Mouse (Mus musculus) midbrain, embryonic 13.5 days (tissue): ENCODE measurements around the gene Fndc9. TPM values are rescaled to one million over a fixed set of nuclear protein-coding genes. Genes with fewer than 3 reads are reported as not detected.
A peak's percentile ranks its signal among the peaks of the same experiment; 100 is the strongest.

ENCODE experiments used
- ATAC-seq: fragments of 200-750 bp; cut with Nextera tagmentation; 2 replicates; pipeline ENCODE4 v1.8.0; 2017; ENCODE audit warnings: mild to moderate bottlenecking, moderate TSS enrichment, moderate library complexity
- H3K27ac ChIP-seq: fragments of 300-500 bp; sonication (generic); 2 replicates; pipeline ENCODE4 v1.5.1; 2015; ENCODE audit warnings: inconsistent platforms, mild to moderate bottlenecking, moderate library complexity
- H3K27me3 ChIP-seq: fragments of 300-500 bp; sonication (generic); 2 replicates; pipeline ENCODE4 v1.6.1; 2015; ENCODE audit warnings: mild to moderate bottlenecking, inconsistent platforms
- H3K36me3 ChIP-seq: fragments of 300-500 bp; sonication (generic); 2 replicates; pipeline ENCODE4 v1.6.1; 2015; ENCODE audit warnings: mild to moderate bottlenecking, inconsistent platforms
- H3K4me1 ChIP-seq: fragments of 300-500 bp; sonication (generic); replicated peaks from 2 replicates; pipeline ENCODE4 v1.6.1; 2015; ENCODE audit warnings: inconsistent platforms
- H3K4me2 ChIP-seq: fragments of 300-500 bp; sonication (generic); replicated peaks from 2 replicates; pipeline ENCODE4 v1.6.1; 2015; ENCODE audit warnings: moderate library complexity, mild to moderate bottlenecking, inconsistent platforms
- H3K4me3 ChIP-seq: fragments of 300-500 bp; sonication (generic); replicated peaks from 2 replicates; pipeline ENCODE4 v1.5.1; 2015; ENCODE audit warnings: mild to moderate bottlenecking, inconsistent platforms
- H3K9ac ChIP-seq: fragments of 300-500 bp; sonication (generic); replicated peaks from 2 replicates; pipeline ENCODE4 v1.6.1; 2015; ENCODE audit warnings: mild to moderate bottlenecking, inconsistent platforms
- H3K9me3 ChIP-seq: fragments of 300-500 bp; sonication (generic); 2 replicates; pipeline ENCODE4 v1.6.1; 2016; ENCODE audit warnings: mild to moderate bottlenecking, inconsistent platforms
- WGBS: fragments of 180-500 bp; shearing (Covaris S2); methylation state at CpG from one replicate; pipeline ENCODE4 v1.1.7; 2015; 5-methylcytosine and 5-hydroxymethylcytosine counted together
- polyA plus RNA-seq: library from polyadenylated mRNA; unstranded; fragments of >200 nt; fragmentation: Nextera tagmentation; extraction: Ambion mirVana; gene quantifications from 2 replicates; pipeline ENCODE4 v1.2.1, GENCODE M21; 2015

Gene Fndc9
- polyA plus RNA-seq, 1 experiment from 2014 or later, result 4.6 TPM

DNA sequence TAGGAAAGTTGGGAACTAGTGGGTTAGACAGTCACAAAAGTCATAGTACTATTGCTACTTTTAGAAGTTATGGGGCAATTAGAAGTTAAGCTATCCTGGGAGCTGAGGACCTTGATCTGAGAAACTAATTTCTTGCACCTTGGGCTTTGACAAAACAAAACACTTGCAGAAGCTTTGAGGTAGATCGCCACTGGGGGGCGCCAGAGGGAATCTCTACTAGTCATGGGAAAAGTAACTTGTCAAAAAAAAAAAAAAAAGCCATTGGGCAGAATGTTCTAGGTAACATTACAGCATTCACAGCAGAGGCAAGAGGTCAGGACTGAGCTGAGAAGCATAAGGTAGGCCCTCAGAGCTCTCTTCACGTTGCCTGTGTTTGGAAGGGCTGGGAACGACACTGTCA lies 1.6 kb downstream of the Fndc9 start:
- ATAC-seq, result no peak
- no peaks in the 10 kb centered on the region for H3K27me3 ChIP-seq
- peaks cover 25% of the 10 kb centered on the region for H3K4me1 ChIP-seq
- no peaks in the 10 kb centered on the region for H3K9me3 ChIP-seq
- no peak overlapping the region for H3K27ac ChIP-seq
- H3K4me2 ChIP-seq, result no peak overlapping the region
- 47% methylated on average over 4 of the region's 4 CpGs for WGBS
- H3K4me3 ChIP-seq, result no peak overlapping the region
- H3K9ac ChIP-seq, result no peak overlapping the region
- H3K36me3 ChIP-seq, result peaks cover 64% of the 10 kb centered on the region

GRCm38 (mm10) chr11:46241150-46241673 lies 5.9 kb downstream of the Fndc9 start:
- H3K9ac ChIP-seq, result no peak overlapping the region
- 95% methylated on average over 7 of the region's 7 CpGs for WGBS
- H3K4me3 ChIP-seq, result no peak overlapping the region
- H3K4me1 ChIP-seq, result peaks cover 4% of the 10 kb centered on the region
- no peaks in the 10 kb centered on the region for H3K9me3 ChIP-seq
- no peaks in the 10 kb centered on the region for H3K27me3 ChIP-seq
- no peak for ATAC-seq
- peaks cover 83% of the 10 kb centered on the region for H3K36me3 ChIP-seq
- no peak overlapping the region for H3K27ac ChIP-seq
- H3K4me2 ChIP-seq, result no peak overlapping the region

DNA sequence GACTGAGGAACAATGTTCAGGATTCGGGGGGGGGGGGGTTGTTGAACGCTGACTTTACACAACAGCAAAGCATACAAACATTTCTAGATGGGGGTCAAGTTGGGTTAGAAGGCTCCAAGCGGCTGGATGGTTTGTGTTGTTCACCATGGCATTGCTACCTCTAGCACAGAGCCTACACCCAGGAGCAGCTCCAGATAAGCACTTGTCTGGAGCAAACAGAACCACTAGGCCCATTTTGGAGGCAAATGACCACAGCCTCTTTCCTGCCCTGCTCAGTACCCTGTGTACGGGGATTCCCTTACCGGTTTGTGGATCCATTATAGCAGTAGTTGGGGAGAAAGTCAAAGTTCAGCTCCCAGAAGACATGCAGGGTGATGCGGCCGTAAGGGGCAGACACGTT lies 6.7 kb downstream of the Fndc9 start:
- H3K27me3 ChIP-seq, result no peaks in the 10 kb centered on the region
- ATAC-seq, result no peak
- H3K9me3 ChIP-seq, result no peaks in the 10 kb centered on the region
- H3K4me1 ChIP-seq, result no peaks in the 10 kb centered on the region
- 92% methylated on average over 8 of the region's 8 CpGs for WGBS
- H3K36me3 ChIP-seq, result peaks cover 87% of the 10 kb centered on the region
- no peak overlapping the region for H3K27ac ChIP-seq
- H3K4me2 ChIP-seq, result no peak overlapping the region
- no peak overlapping the region for H3K4me3 ChIP-seq
- H3K9ac ChIP-seq, result no peak overlapping the region

DNA sequence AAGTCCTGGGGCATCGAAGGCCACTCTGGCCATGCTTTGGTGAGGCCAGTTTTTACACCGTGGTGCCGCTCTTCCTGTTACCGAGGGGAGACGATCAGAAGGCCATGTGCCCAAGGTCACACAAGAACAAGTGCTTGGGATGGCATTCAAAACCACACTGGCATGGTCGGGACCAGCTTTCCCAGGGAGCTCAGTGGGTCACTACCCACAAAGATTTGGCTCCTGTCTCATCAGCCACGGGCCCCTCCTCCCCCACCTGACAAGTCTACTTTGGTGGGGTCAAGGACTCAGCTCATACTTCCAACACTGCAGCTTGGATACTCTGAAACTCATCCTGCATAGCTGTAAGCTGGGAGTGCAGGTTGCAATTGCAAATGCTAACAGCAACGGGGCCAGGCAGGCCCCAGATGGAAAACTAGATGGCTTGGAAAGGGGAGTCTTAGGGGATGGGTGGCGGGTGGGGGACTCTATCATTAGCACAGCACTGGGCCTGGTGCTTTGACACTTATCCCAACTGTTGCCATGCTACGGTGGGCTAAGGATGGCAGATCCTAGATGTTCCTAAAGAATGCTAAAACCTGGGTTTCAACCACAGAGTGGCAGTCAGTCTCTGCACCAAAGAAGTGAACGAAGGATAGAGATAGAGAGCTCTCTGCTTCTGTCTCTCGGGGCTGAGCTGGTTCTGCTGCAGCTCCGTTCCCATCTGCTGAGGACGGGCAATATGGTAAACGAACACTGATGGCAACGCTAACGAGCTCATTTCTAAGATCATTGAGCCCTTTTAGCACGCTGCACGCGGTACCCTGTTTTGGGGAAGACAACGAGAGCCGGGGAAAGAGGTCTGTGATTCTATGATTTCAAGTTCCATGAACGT lies 9.6 kb downstream of the Fndc9 start:
- Histone ChIP-seq H3K4me1 (no peaks in the 10 kb centered on the region), H3K4me2 (no peak overlapping the region), H3K36me3 (peaks cover 87% of the 10 kb centered on the region), H3K27ac (no peak overlapping the region), H3K4me3 (no peak overlapping the region), H3K9me3 (no peaks in the 10 kb centered on the region), H3K27me3 (no peaks in the 10 kb centered on the region), H3K9ac (no peak overlapping the region)
- ATAC-seq, result no peak
- WGBS, result 83% methylated on average over 23 of the region's 23 CpGs

DNA sequence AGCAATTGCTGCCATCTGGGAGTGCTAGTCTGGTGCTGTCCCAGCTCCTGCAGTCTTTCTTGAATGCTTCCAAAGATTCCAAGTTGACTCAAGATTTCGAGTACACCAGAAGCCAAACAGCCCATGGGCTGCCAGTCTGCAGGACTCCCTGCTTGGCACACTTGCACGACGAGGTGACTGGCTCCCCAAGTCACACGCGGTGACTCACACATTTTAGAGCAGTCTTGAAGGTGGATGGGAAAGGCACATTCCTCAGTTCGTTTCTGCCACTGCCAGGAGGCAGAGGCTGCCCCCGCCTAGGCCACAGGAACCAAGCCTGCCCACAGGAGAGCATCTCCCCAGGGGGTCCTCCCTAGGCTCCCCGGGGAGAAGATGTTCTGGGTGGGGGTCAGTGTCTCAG lies 10.6 kb downstream of the Fndc9 start:
- Histone ChIP-seq H3K27me3 (no peaks in the 10 kb centered on the region), H3K4me1 (no peaks in the 10 kb centered on the region), H3K9me3 (no peaks in the 10 kb centered on the region), H3K27ac (no peak overlapping the region), H3K36me3 (peaks cover 87% of the 10 kb centered on the region), H3K4me2 (no peak overlapping the region), H3K4me3 (no peak overlapping the region), H3K9ac (no peak overlapping the region)
- ATAC-seq, result no peak
- 82% methylated on average over 8 of the region's 8 CpGs for WGBS

- peaks cover 87% of the 10 kb centered on the region for H3K36me3 ChIP-seq
- no peak overlapping the region for H3K27ac ChIP-seq
- H3K27me3 ChIP-seq, result no peaks in the 10 kb centered on the region
- 89% methylated on average over 7 of the region's 7 CpGs for WGBS
- no peak for ATAC-seq
- no peak overlapping the region for H3K9ac ChIP-seq
- H3K4me3 ChIP-seq, result no peak overlapping the region
- no peak overlapping the region for H3K4me2 ChIP-seq
- H3K4me1 ChIP-seq, result no peaks in the 10 kb centered on the region
- no peaks in the 10 kb centered on the region for H3K9me3 ChIP-seq
Observed at GRCm38 (mm10) chr11:46246393-46246792, 11.1 kb downstream of the Fndc9 start.

GRCm38 (mm10) chr11:46248352-46248751 lies 13.0 kb downstream of the Fndc9 start:
- Histone ChIP-seq H3K27ac (no peak overlapping the region), H3K27me3 (no peaks in the 10 kb centered on the region), H3K4me2 (no peak overlapping the region), H3K4me3 (no peak overlapping the region), H3K36me3 (peaks cover 90% of the 10 kb centered on the region), H3K9me3 (no peaks in the 10 kb centered on the region), H3K9ac (no peak overlapping the region), H3K4me1 (no peaks in the 10 kb centered on the region)
- 93% methylated on average over 3 of the region's 3 CpGs for WGBS
- ATAC-seq, result no peak

GRCm38 (mm10) chr11:46251994-46252393 lies 16.7 kb downstream of the Fndc9 start:
- Histone ChIP-seq H3K4me1 (no peaks in the 10 kb centered on the region), H3K9ac (no peak overlapping the region), H3K4me2 (no peak overlapping the region), H3K4me3 (no peak overlapping the region), H3K36me3 (peaks cover 94% of the 10 kb centered on the region), H3K27ac (no peak overlapping the region), H3K27me3 (no peaks in the 10 kb centered on the region), H3K9me3 (no peaks in the 10 kb centered on the region)
- peak; percentile 64 for ATAC-seq
- 35% methylated on average over 7 of the region's 7 CpGs for WGBS

DNA sequence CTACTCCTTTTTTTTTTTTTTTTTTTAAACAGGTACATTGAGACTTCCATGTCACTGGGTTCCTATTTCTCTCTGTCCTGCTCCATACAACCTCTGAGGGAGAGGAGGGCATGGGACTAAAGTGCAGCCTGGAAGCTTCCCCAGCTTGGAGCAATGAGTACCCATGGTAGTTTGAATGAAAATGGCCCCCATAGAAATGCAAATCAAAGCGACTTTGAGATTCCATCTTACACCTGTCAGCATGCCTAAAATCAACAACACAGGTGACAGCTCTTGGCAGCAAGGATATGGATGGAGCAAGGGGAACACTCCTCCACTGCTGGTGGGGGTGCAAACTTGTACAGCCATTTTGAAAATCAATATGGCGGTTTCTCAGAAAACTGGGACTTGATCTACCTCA lies 20.0 kb downstream of the Fndc9 start:
- Histone ChIP-seq H3K9me3 (no peaks in the 10 kb centered on the region), H3K4me1 (no peaks in the 10 kb centered on the region), H3K27me3 (no peaks in the 10 kb centered on the region), H3K4me2 (no peak overlapping the region), H3K27ac (no peak overlapping the region), H3K36me3 (peaks cover 94% of the 10 kb centered on the region), H3K9ac (no peak overlapping the region), H3K4me3 (no peak overlapping the region)
- no peak for ATAC-seq
- 86% methylated on average over 2 of the region's 2 CpGs for WGBS

- Histone ChIP-seq H3K4me1 (no peaks in the 10 kb centered on the region), H3K9me3 (no peaks in the 10 kb centered on the region), H3K27me3 (no peaks in the 10 kb centered on the region), H3K27ac (no peak overlapping the region), H3K36me3 (peaks cover 96% of the 10 kb centered on the region), H3K4me2 (no peak overlapping the region), H3K9ac (no peak overlapping the region), H3K4me3 (no peak overlapping the region)
- 73% methylated on average over 4 of the region's 4 CpGs for WGBS
- ATAC-seq, result 0 out of 2 replicates have a peak, but pooled peaks have one; percentile 21
Observed at GRCm38 (mm10) chr11:46258207-46258606, 22.9 kb downstream of the Fndc9 start.

DNA sequence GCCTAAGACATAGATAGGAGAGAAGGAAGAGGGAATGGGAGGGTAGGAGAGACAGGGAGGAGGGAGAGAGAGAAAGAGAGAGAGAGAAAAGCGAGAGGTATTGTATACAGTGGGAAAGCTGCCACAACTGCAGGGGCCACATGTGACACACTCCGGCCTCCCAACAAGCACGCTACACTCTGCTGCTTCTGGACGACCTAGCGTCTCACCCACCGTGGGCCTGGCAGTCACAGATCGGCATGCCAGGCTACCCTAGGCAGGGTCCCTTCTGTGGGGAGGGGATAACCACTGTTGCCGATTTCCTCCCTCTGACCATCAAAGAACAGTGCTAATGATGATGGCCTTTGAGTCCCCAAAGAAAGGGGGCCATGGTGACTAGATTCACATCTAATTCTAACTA lies 23.4 kb downstream of the Fndc9 start:
- no peak overlapping the region for H3K27ac ChIP-seq
- H3K27me3 ChIP-seq, result no peaks in the 10 kb centered on the region
- peak; percentile 53; the same call in 1 of the 2 replicates for ATAC-seq
- no peaks in the 10 kb centered on the region for H3K4me1 ChIP-seq
- 97% methylated on average over 8 of the region's 8 CpGs for WGBS
- H3K36me3 ChIP-seq, result peaks cover 96% of the 10 kb centered on the region
- no peak overlapping the region for H3K9ac ChIP-seq
- H3K4me3 ChIP-seq, result no peak overlapping the region
- no peak overlapping the region for H3K4me2 ChIP-seq
- H3K9me3 ChIP-seq, result no peaks in the 10 kb centered on the region

GRCm38 (mm10) chr11:46262854-46263253 lies 27.5 kb downstream of the Fndc9 start:
- Histone ChIP-seq H3K4me2 (no peak overlapping the region), H3K4me3 (no peak overlapping the region), H3K27ac (no peak overlapping the region), H3K9ac (no peak overlapping the region), H3K4me1 (no peaks in the 10 kb centered on the region), H3K9me3 (no peaks in the 10 kb centered on the region), H3K36me3 (peaks cover 98% of the 10 kb centered on the region), H3K27me3 (no peaks in the 10 kb centered on the region)
- no peak for ATAC-seq
- WGBS, result 89% methylated on average over 3 of the region's 3 CpGs
